Mouse (Mus musculus) intestine, embryonic 14.5 days (tissue): ENCODE data around the gene Rhob. TPM values are rescaled to one million over a fixed set of nuclear protein-coding genes. Genes with fewer than 3 reads are reported as not detected.
A peak's percentile ranks its signal among the peaks of the same experiment; 100 is the strongest.

Source experiments
- ATAC-seq: fragments of 200-750 bp; cut with Nextera tagmentation; replicated peaks from 2 replicates; pipeline ENCODE4 v1.8.0; 2017; ENCODE audit warnings: low read depth, moderate number of reproducible peaks, moderate TSS enrichment, moderate library complexity; ENCODE audit not compliant: low FRiP score, low TSS enrichment
- DNase-seq: peaks from one replicate; pipeline ENCODE4 v3.0.0-alpha.2; 2018; ENCODE audit warnings: low spot score
- H3K27ac ChIP-seq: fragments of 300-500 bp; sonication (generic); 2 replicates; pipeline ENCODE4 v1.5.1; 2014; ENCODE audit warnings: low read depth, mild to moderate bottlenecking, control low read depth
- H3K27me3 ChIP-seq: fragments of 300-500 bp; sonication (generic); replicated peaks from 2 replicates; pipeline ENCODE4 v1.6.1; 2014; ENCODE audit warnings: low read length, control low read depth; ENCODE audit not compliant: control insufficient read depth, insufficient read depth
- H3K36me3 ChIP-seq: fragments of 300-500 bp; sonication (generic); 2 replicates; pipeline ENCODE4 v1.6.1; 2014; ENCODE audit warnings: low read length, control low read depth; ENCODE audit not compliant: control insufficient read depth, insufficient read depth
- H3K4me1 ChIP-seq: fragments of 300-500 bp; sonication (generic); replicated peaks from 2 replicates; pipeline ENCODE4 v1.6.1; 2014; ENCODE audit warnings: low read length, control low read depth, mixed read lengths; ENCODE audit not compliant: control insufficient read depth, insufficient read depth
- H3K4me2 ChIP-seq: fragments of 300-500 bp; sonication (generic); 2 replicates; pipeline ENCODE4 v1.6.1; 2014; ENCODE audit warnings: low read length
- H3K4me3 ChIP-seq: fragments of 300-500 bp; sonication (generic); 2 replicates; pipeline ENCODE4 v1.5.1; 2014; ENCODE audit warnings: low read depth, low read length, control low read depth, mixed read lengths
- H3K9ac ChIP-seq: fragments of 300-500 bp; sonication (generic); 2 replicates; pipeline ENCODE4 v1.6.1; 2014; ENCODE audit warnings: mild to moderate bottlenecking, low read length
- H3K9me3 ChIP-seq: fragments of 300-500 bp; sonication (generic); 2 replicates; pipeline ENCODE4 v1.6.1; 2016; ENCODE audit warnings: low read length, control low read depth; ENCODE audit not compliant: control insufficient read depth
- WGBS: fragments of 180-500 bp; shearing (Covaris S2); extraction: QIAGEN DNeasy Blood & Tissue Kit; methylation state at CpG from one replicate; pipeline ENCODE4 v1.1.7; 2014; 5-methylcytosine and 5-hydroxymethylcytosine counted together
- polyA plus RNA-seq: library from polyadenylated mRNA; unstranded; fragments of >200 nt; fragmentation: Nextera tagmentation; extraction: Ambion mirVana; gene quantifications from 2 replicates; pipeline ENCODE4 v1.2.1, GENCODE M21; 2014

Gene Rhob
- polyA plus RNA-seq, 1 experiment from 2014 or later, result 50.5 TPM

- Histone ChIP-seq H3K27ac (peak overlapping the region; percentile 99), H3K9ac (peak overlapping the region; percentile 99), H3K4me2 (peak overlapping the region; percentile 87), H3K27me3 (no peaks in the 10 kb centered on the region), H3K4me1 (peaks cover 35% of the 10 kb centered on the region), H3K9me3 (no peaks in the 10 kb centered on the region), H3K36me3 (no peaks in the 10 kb centered on the region), H3K4me3 (peak overlapping the region; percentile 86)
- WGBS, result 53% methylated on average over 17 of the region's 17 CpGs
- ATAC-seq (no peak), DNase-seq (no peak)
Measured at GRCm38 (mm10) chr12:8500597-8501570, 1.1 kb upstream of the Rhob start.

GRCm38 (mm10) chr12:8499001-8499870 is 573 bp downstream of the Rhob start:
- WGBS, result 1% methylated on average over 97 of the region's 99 CpGs
- Histone ChIP-seq H3K27me3 (no peaks in the 10 kb centered on the region), H3K9ac (peak overlapping the region; percentile 99), H3K36me3 (no peaks in the 10 kb centered on the region), H3K4me3 (peak overlapping the region; percentile 86), H3K27ac (peak overlapping the region; percentile 99), H3K4me2 (peak overlapping the region; percentile 87), H3K9me3 (no peaks in the 10 kb centered on the region), H3K4me1 (peaks cover 39% of the 10 kb centered on the region)
- DNase-seq (peak; percentile 92), ATAC-seq (peak; percentile 64)

- H3K36me3 ChIP-seq, result no peaks in the 10 kb centered on the region
- H3K27ac ChIP-seq, result peak overlapping the region; percentile 99
- H3K4me2 ChIP-seq, result peak overlapping the region; percentile 87
- no peaks in the 10 kb centered on the region for H3K9me3 ChIP-seq
- WGBS, result 4% methylated on average over 11 of the region's 13 CpGs
- peak overlapping the region; percentile 99 for H3K9ac ChIP-seq
- DNase-seq, result peak; percentile 67
- H3K4me1 ChIP-seq, result peaks cover 39% of the 10 kb centered on the region
- H3K27me3 ChIP-seq, result no peaks in the 10 kb centered on the region
- peak overlapping the region; percentile 86 for H3K4me3 ChIP-seq
- ATAC-seq, result no peak
Measured at GRCm38 (mm10) chr12:8498591-8499000, 1.2 kb downstream of the Rhob start.

- peaks cover 39% of the 10 kb centered on the region for H3K4me1 ChIP-seq
- peak overlapping the region; percentile 99 for H3K9ac ChIP-seq
- DNase-seq (peak; percentile 69), ATAC-seq (no peak)
- WGBS, result 17% methylated on average over 8 of the region's 8 CpGs
- peak overlapping the region; percentile 86 for H3K4me3 ChIP-seq
- peak overlapping the region; percentile 99; the same call in 1 of the 2 replicates for H3K27ac ChIP-seq
- H3K9me3 ChIP-seq, result no peaks in the 10 kb centered on the region
- no peaks in the 10 kb centered on the region for H3K27me3 ChIP-seq
- H3K36me3 ChIP-seq, result no peaks in the 10 kb centered on the region
- peak overlapping the region; percentile 87 for H3K4me2 ChIP-seq
Measured at GRCm38 (mm10) chr12:8498148-8498571, 1.6 kb downstream of the Rhob start.

- Histone ChIP-seq H3K36me3 (no peaks in the 10 kb centered on the region), H3K27me3 (no peaks in the 10 kb centered on the region), H3K4me3 (peak overlapping the region; percentile 86), H3K9ac (peak overlapping the region; percentile 35), H3K4me1 (peaks cover 44% of the 10 kb centered on the region), H3K27ac (peak overlapping the region; percentile 77; the same call in 1 of the 2 replicates), H3K9me3 (no peaks in the 10 kb centered on the region), H3K4me2 (peak overlapping the region; percentile 87)
- DNase-seq, result no peak
- 10% methylated on average over 2 of the region's 2 CpGs for WGBS
- no peak for ATAC-seq
Measured at GRCm38 (mm10) chr12:8497314-8497706, 2.5 kb downstream of the Rhob start.

- peak overlapping the region; percentile 35 for H3K9ac ChIP-seq
- H3K36me3 ChIP-seq, result no peaks in the 10 kb centered on the region
- ATAC-seq (no peak), DNase-seq (no peak)
- peak overlapping the region; percentile 77 for H3K27ac ChIP-seq
- peaks cover 49% of the 10 kb centered on the region for H3K4me1 ChIP-seq
- H3K27me3 ChIP-seq, result no peaks in the 10 kb centered on the region
- peak overlapping the region; percentile 86 for H3K4me3 ChIP-seq
- H3K4me2 ChIP-seq, result peak overlapping the region; percentile 87
- 38% methylated on average over 2 of the region's 2 CpGs for WGBS
- H3K9me3 ChIP-seq, result no peaks in the 10 kb centered on the region
Measured at GRCm38 (mm10) chr12:8496679-8497313, 3.0 kb downstream of the Rhob start.

GRCm38 (mm10) chr12:8495881-8496678 is 3.7 kb downstream of the Rhob start:
- Histone ChIP-seq H3K9me3 (no peaks in the 10 kb centered on the region), H3K4me1 (peaks cover 46% of the 10 kb centered on the region), H3K4me3 (no peak overlapping the region), H3K27ac (peak overlapping the region; percentile 77), H3K27me3 (no peaks in the 10 kb centered on the region), H3K9ac (no peak overlapping the region; the same call in 1 of the 2 replicates), H3K4me2 (peak overlapping the region; percentile 87), H3K36me3 (no peaks in the 10 kb centered on the region)
- 14% methylated on average over 15 of the region's 15 CpGs for WGBS
- ATAC-seq, result no peak
- DNase-seq, result peak; percentile 81
